Mouse (Mus musculus): ENCODE data around the gene Rac1. TPM values are rescaled to one million over a fixed set of nuclear protein-coding genes. Genes with fewer than 3 reads are reported as not detected.

Gene Rac1
- polyA plus RNA-seq, 1 experiment: 141 TPM

- 48% methylated on average over 10 of the region's 10 CpGs for WGBS
- peaks cover 3% of the 10 kb centered on the region; the same call in 1 of the 2 replicates for H3K4me1 ChIP-seq (ENCODE audit: control insufficient read depth, insufficient read depth, insufficient read length)
- H3K4me3 ChIP-seq (ENCODE audit: extremely low read depth, insufficient read depth, insufficient read length): no peak overlapping the region
- no peak overlapping the region for H3K27ac ChIP-seq (ENCODE audit: insufficient read depth, low read length)
- TF ChIP-seq POLR2A (IDR thresholded peaks at IDR 0.05; ENCODE audit: low read depth, low read length) (no peak), CTCF (IDR thresholded peaks at IDR 0.05; ENCODE audit: extremely low read depth, insufficient read depth, insufficient read length, insufficient replicate concordance) (no peak)
- H3K27me3 ChIP-seq (ENCODE audit: control insufficient read depth, insufficient read depth, low read length): no peaks in the 10 kb centered on the region
- no peak for DNase-seq (ENCODE audit: low read depth in 1 of 2, low spot score in 2 of 2)
- no peaks in the 10 kb centered on the region for H3K36me3 ChIP-seq (ENCODE audit: control insufficient read depth, insufficient read depth, low read length)
Observed at GRCm38 (mm10) chr5:143547866-143548265, 20.0 kb upstream of the Rac1 start.

DNA sequence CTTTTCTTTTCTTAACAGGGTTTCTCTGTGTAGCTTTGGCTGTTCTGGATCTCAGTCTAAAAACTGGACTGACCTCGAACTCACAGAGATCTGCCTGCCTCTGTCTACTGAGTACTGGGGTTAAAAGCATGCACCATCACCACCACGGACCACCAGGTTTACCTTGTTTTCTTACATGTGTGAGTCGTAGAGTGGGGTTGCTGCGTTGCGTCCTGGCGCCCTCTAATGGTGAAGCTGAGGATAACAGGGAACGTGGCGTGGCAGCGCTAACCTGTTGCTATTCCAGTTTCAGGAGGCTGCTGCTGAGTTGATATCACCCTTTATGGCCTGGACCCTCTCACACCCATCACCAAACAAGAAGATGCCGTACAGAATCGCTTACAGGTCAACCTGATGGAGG is 19.5 kb upstream of the Rac1 start:
- TF ChIP-seq POLR2A (IDR thresholded peaks at IDR 0.05; ENCODE audit: low read depth, low read length) (no peak), CTCF (IDR thresholded peaks at IDR 0.05; ENCODE audit: extremely low read depth, insufficient read depth, insufficient read length, insufficient replicate concordance) (peak; percentile 94)
- no peak overlapping the region for H3K27ac ChIP-seq (ENCODE audit: insufficient read depth, low read length)
- H3K27me3 ChIP-seq (ENCODE audit: control insufficient read depth, insufficient read depth, low read length): no peaks in the 10 kb centered on the region
- H3K4me1 ChIP-seq (ENCODE audit: control insufficient read depth, insufficient read depth, insufficient read length): peaks cover 3% of the 10 kb centered on the region; the same call in 1 of the 2 replicates
- no peak overlapping the region for H3K4me3 ChIP-seq (ENCODE audit: extremely low read depth, insufficient read depth, insufficient read length)
- DNase-seq (ENCODE audit: low read depth in 1 of 2, low spot score in 2 of 2): peak; percentile 67 to 77
- WGBS: 4% methylated on average over 11 of the region's 11 CpGs
- H3K36me3 ChIP-seq (ENCODE audit: control insufficient read depth, insufficient read depth, low read length): no peaks in the 10 kb centered on the region

DNA sequence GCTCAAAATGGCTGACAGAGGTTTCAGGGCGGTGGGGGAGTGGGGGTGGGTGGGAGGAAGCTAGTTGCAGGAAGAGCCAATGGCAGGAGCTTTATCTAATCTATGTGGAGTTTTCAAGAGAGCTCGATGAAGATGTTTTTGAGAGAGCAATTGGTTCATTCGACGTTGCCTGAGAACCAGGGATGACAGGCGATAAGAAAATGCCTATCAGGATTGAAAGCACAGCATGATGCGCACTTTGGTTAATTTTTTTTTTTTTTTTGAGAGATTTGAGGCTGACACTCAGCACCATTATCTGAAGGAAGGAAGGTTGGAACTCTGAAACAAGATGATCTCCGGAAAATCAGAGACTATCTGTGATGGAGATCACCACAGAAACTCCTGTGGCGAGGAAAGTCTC is 11.3 kb upstream of the Rac1 start:
- WGBS: 86% methylated on average over 8 of the region's 8 CpGs
- TF ChIP-seq CTCF (IDR thresholded peaks at IDR 0.05; ENCODE audit: extremely low read depth, insufficient read depth, insufficient read length, insufficient replicate concordance) (no peak), POLR2A (IDR thresholded peaks at IDR 0.05; ENCODE audit: low read depth, low read length) (no peak)

GRCm38 (mm10) chr5:143537022-143537421 is 9.2 kb upstream of the Rac1 start:
- 2% methylated on average over 2 of the region's 2 CpGs for WGBS
- Histone ChIP-seq H3K27me3 (ENCODE audit: control insufficient read depth, insufficient read depth, low read length) (no peaks in the 10 kb centered on the region), H3K4me1 (ENCODE audit: control insufficient read depth, insufficient read depth, insufficient read length) (no peaks in the 10 kb centered on the region), H3K27ac (ENCODE audit: insufficient read depth, low read length) (no peak overlapping the region), H3K4me3 (ENCODE audit: extremely low read depth, insufficient read depth, insufficient read length) (no peak overlapping the region), H3K36me3 (ENCODE audit: control insufficient read depth, insufficient read depth, low read length) (no peaks in the 10 kb centered on the region)
- DNase-seq (ENCODE audit: low read depth in 1 of 2, low spot score in 2 of 2): no peak
- TF ChIP-seq POLR2A (IDR thresholded peaks at IDR 0.05; ENCODE audit: low read depth, low read length) (no peak), CTCF (IDR thresholded peaks at IDR 0.05; ENCODE audit: extremely low read depth, insufficient read depth, insufficient read length, insufficient replicate concordance) (no peak)

More for the DNA sequence above, 11.3 kb upstream of the Rac1 start:
- Histone ChIP-seq H3K36me3 (ENCODE audit: control insufficient read depth, insufficient read depth, low read length) (no peaks in the 10 kb centered on the region), H3K4me1 (ENCODE audit: control insufficient read depth, insufficient read depth, insufficient read length) (no peaks in the 10 kb centered on the region), H3K4me3 (ENCODE audit: extremely low read depth, insufficient read depth, insufficient read length) (no peak overlapping the region), H3K27me3 (ENCODE audit: control insufficient read depth, insufficient read depth, low read length) (no peaks in the 10 kb centered on the region), H3K27ac (ENCODE audit: insufficient read depth, low read length) (no peak overlapping the region)
- DNase-seq (ENCODE audit: low read depth in 1 of 2, low spot score in 2 of 2): no peak

DNA sequence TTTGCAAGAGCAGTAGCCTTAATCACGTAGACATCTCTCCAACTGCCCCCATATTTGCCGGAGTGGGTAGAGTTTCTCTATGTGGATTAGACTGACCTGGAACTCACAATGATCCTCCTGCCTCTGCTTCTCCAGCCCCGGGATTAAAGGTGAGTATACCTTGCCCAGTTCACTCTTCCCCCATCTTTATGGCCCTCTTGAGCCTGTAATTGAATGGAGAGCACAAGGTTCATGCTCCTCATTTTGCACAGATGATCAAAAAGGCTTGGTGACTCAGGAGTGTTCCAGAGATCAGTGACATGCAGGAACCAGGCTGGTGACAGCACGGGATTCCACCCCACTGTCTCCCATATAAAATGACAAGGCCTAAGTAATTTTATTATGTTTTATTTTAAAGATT is 7.1 kb upstream of the Rac1 start:
- no peak for DNase-seq (ENCODE audit: low read depth in 1 of 2, low spot score in 2 of 2)
- no peak overlapping the region for H3K4me3 ChIP-seq (ENCODE audit: extremely low read depth, insufficient read depth, insufficient read length)
- H3K36me3 ChIP-seq (ENCODE audit: control insufficient read depth, insufficient read depth, low read length): no peaks in the 10 kb centered on the region
- WGBS: 93% methylated on average over 4 of the region's 4 CpGs
- TF ChIP-seq CTCF (IDR thresholded peaks at IDR 0.05; ENCODE audit: extremely low read depth, insufficient read depth, insufficient read length, insufficient replicate concordance) (no peak), POLR2A (IDR thresholded peaks at IDR 0.05; ENCODE audit: low read depth, low read length) (no peak)
- no peak overlapping the region for H3K27ac ChIP-seq (ENCODE audit: insufficient read depth, low read length)
- H3K4me1 ChIP-seq (ENCODE audit: control insufficient read depth, insufficient read depth, insufficient read length): no peaks in the 10 kb centered on the region
- no peaks in the 10 kb centered on the region for H3K27me3 ChIP-seq (ENCODE audit: control insufficient read depth, insufficient read depth, low read length)

DNA sequence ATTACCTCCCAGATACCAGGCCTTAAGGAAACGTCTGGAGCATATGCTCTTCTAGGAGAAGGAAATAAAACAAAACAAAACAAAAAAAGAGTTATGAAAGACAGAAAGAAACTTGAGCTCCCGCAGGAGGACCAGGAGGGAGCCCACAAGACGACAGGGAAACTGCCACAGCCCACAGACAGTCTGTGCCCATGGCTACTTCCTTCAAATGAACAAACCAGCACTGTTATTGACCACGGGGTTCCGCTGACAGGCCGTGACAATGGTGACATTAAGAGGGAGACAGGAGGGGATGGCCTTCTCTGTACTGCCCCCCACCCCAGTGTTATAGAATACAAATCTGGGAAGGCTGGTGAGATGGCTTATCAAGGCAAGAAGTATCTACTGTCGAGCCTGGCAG is 2.9 kb upstream of the Rac1 start:
- Histone ChIP-seq H3K4me3 (ENCODE audit: extremely low read depth, insufficient read depth, insufficient read length) (no peak overlapping the region), H3K36me3 (ENCODE audit: control insufficient read depth, insufficient read depth, low read length) (no peaks in the 10 kb centered on the region), H3K4me1 (ENCODE audit: control insufficient read depth, insufficient read depth, insufficient read length) (peaks cover 2% of the 10 kb centered on the region; the same call in 1 of the 2 replicates), H3K27me3 (ENCODE audit: control insufficient read depth, insufficient read depth, low read length) (no peaks in the 10 kb centered on the region), H3K27ac (ENCODE audit: insufficient read depth, low read length) (no peak overlapping the region)
- WGBS: 39% methylated on average over 7 of the region's 7 CpGs
- no peak for TF ChIP-seq CTCF (IDR thresholded peaks at IDR 0.05; ENCODE audit: extremely low read depth, insufficient read depth, insufficient read length, insufficient replicate concordance)
- no peak for TF ChIP-seq POLR2A (IDR thresholded peaks at IDR 0.05; ENCODE audit: low read depth, low read length)
- DNase-seq (ENCODE audit: low read depth in 1 of 2, low spot score in 2 of 2): no peak

GRCm38 (mm10) chr5:143528308-143528683 is 460 bp upstream of the Rac1 start:
- H3K4me1 ChIP-seq (ENCODE audit: control insufficient read depth, insufficient read depth, insufficient read length): peaks cover 10% of the 10 kb centered on the region; the same call in 1 of the 2 replicates
- DNase-seq (ENCODE audit: low read depth in 1 of 2, low spot score in 2 of 2): no peak
- no peaks in the 10 kb centered on the region for H3K36me3 ChIP-seq (ENCODE audit: control insufficient read depth, insufficient read depth, low read length)
- H3K27me3 ChIP-seq (ENCODE audit: control insufficient read depth, insufficient read depth, low read length): no peaks in the 10 kb centered on the region
- 32% methylated on average over 7 of the region's 7 CpGs for WGBS
- H3K4me3 ChIP-seq (ENCODE audit: extremely low read depth, insufficient read depth, insufficient read length): peak overlapping the region; percentile 65
- TF ChIP-seq POLR2A (IDR thresholded peaks at IDR 0.05; ENCODE audit: low read depth, low read length) (no peak), CTCF (IDR thresholded peaks at IDR 0.05; ENCODE audit: extremely low read depth, insufficient read depth, insufficient read length, insufficient replicate concordance) (no peak)
- peak overlapping the region; percentile 96 for H3K27ac ChIP-seq (ENCODE audit: insufficient read depth, low read length)

All from spleen, adult 2 months (tissue).